Mouse (Mus musculus) adrenal gland, postnatal 25 days (tissue): ENCODE measurements around the gene Cd40. TPM values are rescaled to one million over a fixed set of nuclear protein-coding genes. Genes with fewer than 3 reads are reported as not detected.
A peak's percentile ranks its signal among the peaks of the same experiment; 100 is the strongest.

Source experiments
- DNase-seq: peaks from one replicate; pipeline ENCODE4 v3.0.0; 2021; ENCODE audit warnings: mixed read lengths
- long read RNA-seq: library from polyadenylated mRNA; stranded (forward); transcript quantifications from one replicate; pipeline ENCODE4 v2.0.0, GENCODE M21; 2021
- total RNA-seq: library from RNA; stranded (reverse); gene quantifications from 2 replicates; pipeline ENCODE4 v1.2.3, GENCODE M21; 2021

The Cd40 gene
- 2.1 and 3.9 TPM in 2 replicates for total RNA-seq
- long read RNA-seq, partial matches to known transcripts, result 0 of 1 reads
- long read RNA-seq, other reads (novel, unspliced or antisense), result 0 of 1 reads

DNA sequence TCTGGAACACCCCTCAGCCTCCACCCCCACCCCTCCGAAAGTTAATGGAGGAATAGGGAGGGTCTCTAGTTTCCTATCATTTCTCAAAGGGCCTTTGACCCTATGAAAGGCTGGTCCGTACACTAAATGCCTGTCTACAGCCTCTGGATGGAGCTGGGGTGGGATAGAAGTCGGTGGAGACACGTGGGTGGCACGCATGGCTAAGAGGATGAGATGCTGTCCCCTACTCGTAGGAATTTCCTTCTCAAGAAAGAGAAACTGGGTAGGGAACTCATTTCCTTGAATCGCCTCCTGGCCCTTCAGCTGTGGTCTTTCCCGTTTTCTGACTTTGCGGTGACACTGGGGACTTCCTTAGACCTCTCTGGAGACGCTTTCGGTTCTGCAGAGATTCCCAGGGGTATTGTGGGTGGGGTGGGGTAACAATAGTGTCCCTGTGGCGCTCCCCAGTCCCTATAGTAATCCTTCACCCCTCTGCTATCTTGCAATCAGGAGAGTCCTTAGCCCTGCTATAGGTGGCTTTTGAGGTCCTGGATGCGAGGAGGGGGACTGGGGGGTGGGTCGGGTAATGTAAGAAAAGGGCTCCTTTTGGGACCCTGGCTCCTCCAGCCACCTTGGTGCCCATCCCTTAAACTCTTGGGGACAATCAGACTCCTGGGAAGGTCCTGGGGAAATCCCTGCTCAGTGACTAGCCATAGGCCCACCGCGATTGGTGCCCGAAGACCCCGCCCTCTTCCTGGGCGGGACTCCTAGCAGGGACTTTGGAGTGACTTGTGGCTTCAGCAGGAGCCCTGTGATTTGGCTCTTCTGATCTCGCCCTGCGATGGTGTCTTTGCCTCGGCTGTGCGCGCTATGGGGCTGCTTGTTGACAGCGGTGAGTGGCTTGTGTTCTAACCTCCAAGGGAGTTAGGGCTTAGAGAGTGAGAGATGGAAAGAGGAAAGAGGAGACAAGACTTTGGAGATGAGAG lies at the start of gene Cd40:
Cd40 (plus strand) TSS at position 740 of the 965 bp plus-strand sequence.
- peak; percentile 68 for DNase-seq

DNA sequence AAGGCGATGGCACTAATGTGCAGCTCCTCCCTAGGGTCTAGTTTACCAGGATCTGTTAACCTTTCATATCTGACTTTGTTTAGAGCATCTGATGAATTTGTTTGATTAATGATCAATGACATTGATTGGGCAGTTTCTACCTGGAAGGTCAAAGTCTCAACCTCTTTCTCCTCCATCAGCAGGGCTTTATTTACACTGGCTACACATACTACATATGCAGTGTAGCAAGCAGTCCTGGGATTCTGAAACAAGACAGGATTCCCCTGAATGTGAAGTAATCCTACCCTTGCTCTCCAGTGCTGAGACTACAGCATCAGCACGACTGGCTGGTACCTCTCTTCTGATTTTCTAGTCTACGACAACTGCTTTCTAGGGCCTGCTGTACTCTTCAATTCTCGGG lies 48.6 kb upstream of the Cd40 start:
- no peak for DNase-seq

DNA sequence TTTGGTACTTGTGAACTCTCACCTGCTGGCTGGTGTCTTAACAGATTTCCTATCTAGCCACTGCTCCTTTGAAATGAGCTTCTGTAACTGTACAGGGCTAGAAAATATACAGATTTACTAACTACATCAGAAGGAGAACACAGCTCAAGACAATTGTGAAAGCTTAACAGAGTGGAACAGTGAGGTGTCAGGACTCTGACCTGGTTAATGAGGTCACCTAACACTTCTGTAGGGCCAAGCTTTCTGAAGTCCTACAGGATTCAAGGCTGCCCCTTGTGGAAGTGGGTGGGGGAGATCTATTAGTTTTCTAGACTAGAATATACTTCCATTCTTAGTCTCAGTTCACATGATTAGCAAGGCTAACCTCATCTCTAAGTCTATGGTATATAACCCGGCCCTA lies 47.4 kb upstream of the Cd40 start:
- no peak for DNase-seq

DNA sequence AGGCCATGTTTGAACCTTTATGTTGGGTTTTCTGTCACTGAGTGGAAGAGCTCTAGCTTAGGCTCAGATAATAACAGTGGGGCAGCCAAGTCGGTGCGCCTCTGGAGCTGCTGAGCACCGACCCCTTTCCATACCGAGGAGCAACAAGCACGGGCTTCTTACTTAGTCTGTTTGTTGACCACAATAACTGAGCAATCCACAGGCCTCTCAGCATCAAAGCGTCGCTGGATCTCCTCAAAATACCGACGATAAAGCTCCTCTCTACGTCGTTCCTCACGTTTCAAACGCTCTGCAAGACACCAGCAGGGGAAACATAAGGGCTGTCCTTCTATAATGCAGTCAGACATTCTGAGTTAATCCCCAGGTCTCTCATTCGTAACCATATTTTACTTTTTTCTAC lies 46.3 kb upstream of the Cd40 start:
- DNase-seq, result no peak

DNA sequence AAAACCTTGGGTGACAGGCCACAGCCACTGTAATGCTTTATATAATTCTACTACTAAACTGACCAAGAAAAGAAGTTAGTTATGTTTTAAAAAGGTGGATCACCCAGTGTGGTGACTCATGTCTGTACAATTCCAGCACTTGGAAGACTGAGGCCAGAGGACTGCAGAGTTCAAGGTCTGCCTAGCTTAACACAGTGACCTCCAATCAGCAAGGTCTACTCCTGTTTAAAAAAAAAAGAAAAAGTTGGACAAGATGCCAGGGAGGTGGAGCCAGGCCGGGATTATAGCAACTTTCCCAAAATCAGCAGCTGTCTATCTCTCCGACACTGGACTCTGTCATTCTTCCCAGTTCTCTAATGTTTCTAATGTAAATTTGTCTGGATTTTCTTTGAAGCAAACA lies 45.8 kb upstream of the Cd40 start:
- no peak for DNase-seq

DNA sequence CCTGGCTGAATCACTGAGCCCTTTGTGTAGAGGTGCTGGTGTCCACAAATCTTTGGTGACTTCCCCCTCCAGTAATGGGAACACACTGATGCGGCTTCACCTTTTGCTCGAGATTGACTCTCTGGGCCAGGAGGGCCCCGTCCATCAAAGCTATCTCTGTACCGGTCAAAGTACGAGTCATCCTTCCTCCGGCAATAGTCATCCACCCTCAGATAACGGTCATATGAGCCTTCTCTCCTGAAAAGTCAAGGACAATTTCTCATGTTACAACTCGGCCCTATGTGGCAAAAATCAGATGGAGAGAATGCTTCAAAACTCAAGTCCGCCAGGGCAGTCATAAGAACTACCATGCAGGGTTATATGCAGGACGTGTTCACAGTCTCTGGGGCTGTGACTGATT lies 45.1 kb upstream of the Cd40 start:
- DNase-seq, result peak; percentile 30

DNA sequence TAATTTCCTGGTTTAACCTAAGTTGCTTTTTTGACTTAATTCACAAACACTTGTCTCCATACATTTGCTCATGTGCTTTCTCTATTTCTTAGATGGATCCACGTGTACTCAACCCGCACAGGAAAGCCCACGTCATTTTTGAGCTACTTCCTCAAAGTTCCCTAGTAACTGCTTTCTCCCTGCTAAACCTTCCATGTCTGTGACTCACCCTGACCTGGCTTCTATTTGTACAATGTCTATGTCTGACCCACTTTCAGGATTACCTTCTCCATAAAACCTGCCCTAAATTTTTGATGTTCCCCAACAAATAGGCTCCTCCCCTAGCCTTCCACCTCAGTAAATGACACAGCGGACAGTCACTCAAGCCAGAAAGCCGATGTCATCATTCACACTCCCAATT lies 40.5 kb upstream of the Cd40 start:
- no peak for DNase-seq

DNA sequence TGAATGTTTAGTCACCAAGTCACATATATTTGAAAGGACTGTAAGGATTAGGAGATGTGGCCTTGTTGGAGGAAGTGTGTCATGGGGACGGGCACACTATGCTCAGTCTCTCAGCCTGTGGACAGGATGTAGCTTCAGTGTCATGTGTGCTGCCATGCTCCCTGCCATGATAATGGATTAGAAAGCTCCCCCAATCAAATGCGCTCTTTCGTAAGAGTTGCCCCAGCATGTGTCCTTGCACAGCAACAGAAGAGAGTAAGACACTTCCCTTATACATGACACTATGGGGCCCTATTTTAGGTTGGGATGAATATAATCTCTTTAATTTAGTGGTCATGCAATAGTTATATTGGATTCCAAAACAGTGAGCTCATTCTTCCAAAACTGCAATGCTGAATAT lies 34.9 kb upstream of the Cd40 start:
- no peak for DNase-seq

DNA sequence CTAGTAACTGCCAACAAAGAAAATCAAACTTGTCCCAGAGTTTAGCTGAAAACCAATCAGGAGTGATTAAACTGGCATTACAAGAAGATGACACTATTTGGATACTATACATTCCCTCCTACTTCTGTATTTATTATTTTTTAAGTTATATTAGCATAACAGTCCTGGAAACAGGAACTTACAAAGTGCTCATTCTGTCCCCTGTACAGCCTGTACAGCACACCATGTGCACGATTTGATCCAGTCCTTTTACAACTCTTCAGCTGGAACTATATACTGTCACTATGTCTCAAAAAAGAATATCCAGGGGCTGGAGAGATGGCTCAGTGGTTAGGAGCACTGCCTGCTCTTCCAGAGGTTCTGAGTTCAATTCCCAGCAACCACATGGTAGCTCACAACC lies 28.3 kb upstream of the Cd40 start:
- DNase-seq, result no peak

DNA sequence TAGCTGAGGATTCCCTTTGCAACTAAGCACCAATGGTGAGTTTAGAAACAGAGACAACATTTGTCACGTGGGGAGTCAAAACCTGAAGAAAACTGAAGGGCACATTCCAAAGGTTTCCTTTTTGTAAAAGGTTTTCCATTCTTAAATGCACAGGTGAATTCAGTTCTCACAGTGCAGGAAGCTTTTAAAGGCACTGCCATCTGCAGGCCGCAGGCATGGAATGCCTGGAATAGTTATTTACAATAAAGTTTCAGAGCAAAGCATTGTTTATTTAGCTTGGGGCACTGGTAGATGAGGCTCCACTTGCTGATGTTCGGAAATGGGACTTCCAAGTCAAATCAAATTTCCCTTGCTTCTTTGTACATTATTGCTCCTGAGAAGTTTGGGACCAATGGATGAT lies 22.9 kb upstream of the Cd40 start:
- no peak for DNase-seq

DNA sequence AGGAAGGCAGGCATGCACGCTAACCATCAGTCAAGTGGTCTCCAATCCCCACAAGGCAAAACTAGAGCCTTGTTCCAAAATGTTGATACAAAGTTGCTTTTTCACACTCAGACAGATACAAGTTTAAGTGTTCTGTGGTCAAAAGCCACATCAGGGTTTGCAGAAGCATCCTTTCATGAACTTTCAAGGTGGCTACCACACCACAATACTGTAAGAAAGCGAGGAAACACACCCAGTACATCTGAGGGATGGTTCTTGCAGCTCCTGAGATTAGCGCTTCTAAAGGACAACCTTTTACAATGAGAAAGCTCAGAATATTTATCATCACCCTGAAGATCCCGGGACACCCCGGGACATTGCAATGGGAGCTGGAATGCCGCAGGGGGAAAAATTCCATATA lies 22.1 kb upstream of the Cd40 start:
- no peak for DNase-seq

DNA sequence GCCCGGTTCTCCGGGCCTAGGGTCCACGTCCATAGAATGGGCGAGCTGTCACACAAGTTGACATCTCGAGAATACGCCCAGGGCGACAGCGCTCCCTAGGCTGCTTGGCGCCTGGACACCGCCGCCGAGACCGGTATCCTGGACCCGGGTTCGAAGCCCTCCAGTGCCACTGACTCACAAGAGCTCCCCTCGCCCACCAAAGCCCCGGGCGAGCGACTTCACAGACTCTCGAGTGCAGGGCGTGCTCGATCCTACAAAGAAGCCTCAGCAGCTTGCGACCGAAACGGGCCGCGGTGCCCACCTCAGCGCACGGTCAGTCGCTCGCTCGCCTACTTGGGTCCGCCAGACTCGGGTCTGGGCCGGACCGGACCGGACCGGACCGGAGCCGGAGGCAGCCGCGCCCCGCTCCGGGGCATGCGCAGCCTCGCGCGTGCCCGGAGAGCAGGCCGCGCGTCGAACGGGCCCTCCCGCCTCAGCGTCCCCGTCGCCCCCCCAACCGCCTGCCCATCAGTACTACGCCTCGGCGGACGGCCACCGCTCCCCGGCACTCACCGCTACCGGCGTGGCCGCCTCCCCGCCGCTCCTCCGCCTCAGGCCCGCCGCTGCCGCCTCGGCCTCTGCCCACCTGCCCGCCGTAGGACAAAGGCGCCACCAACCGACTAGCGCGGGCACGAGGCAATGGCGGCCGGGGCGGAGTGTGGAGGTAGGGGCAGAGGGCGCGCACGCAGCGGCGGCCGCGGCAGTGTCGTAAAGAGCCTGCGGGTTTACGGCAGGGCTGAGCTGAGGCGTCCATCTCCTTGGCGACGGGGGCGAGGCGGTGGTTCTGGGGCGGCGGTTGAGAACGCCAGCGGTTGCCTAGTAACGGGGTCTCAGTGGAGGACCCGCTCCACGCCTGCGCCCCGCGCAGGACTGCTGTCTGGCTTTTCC lies 21.0 kb upstream of the Cd40 start, which contains the start of gene Ncoa5:
Ncoa5 (minus strand) TSS at position 737 of the 927 bp plus-strand sequence.
- peak; percentile 98 for DNase-seq

DNA sequence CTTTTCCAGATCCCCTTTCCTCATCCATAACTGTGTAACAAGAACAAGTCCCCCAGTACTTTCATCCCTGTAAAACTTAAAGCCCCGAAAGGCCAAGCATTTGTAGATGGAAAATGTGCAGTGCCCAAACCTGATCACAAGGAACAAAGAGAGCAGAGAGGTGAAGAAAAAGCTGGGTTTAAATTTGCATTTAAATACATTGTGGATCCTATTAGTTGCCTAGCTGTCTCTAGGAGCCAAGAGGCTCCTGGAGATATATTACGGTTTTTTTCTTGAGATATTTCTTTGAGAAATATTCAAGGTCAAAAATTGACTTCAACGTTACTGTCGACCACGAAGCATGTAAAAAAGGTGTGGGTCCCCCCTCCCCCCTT lies 20.4 kb upstream of the Cd40 start:
- no peak for DNase-seq

DNA sequence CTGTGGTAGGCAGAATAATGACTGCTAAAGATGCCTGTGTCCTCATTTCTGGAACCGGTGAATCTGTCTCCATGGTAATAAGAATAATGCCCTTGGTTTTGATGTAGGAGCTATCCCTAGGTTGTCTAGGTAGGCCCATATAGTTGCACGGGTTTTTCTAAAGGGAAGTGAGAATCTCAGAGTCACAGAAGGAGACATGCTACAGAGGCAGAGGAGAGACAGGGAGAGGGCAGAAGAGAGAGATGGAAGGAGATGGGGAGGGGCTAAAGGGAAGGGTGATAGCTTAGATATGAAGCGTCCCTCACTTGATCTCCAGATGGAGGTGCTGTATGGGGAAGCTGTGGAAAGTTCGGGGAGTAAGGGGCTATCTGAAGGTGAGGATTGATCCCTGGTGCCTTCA lies 18.0 kb upstream of the Cd40 start:
- DNase-seq, result no peak

DNA sequence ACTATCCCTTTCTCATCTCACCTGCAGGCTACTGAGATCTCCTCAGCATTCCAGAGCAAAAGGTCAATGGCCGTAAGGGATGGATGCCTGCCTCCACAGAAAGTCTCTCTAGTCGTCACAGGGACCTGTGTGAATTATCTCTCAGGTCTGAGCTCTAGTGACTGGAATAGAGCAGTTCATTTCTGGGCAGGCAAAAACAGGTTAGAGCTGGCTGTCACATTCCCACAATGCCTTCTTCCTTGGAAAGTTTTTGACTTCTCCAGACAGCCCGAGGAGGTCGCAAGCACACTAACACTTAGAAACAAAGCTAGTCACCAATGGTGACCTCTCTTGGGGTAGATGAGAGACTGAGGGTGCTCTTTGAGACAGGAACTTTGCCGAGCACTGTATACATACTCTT lies 13.3 kb upstream of the Cd40 start:
- DNase-seq, result no peak

DNA sequence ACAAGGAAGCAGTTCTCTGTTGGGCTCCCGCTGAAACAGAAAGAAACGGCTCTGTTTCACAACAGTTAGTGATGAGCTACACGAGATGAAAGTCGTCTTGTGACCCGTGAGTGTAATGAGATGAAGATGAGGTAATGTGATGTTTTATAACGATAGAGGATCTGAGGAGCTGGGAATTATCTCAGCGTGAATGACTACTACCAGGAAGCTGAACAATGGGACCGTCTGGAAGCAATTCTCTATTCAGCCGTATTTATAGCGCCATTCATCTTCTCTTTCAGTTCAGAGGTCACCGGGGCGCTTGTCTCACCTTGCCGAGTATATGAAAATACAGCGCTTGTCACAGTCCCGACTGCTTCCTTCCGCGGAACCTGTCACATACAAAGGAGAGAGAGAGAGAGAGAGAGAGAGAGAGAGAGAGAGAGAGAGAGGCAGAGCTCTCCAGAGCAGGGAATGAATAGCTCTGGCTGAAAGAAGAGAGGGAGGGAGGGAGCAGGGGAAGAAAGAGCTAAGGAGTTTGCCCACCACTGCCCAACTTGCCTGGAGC lies 12.3 kb upstream of the Cd40 start:
- DNase-seq, result no peak

DNA sequence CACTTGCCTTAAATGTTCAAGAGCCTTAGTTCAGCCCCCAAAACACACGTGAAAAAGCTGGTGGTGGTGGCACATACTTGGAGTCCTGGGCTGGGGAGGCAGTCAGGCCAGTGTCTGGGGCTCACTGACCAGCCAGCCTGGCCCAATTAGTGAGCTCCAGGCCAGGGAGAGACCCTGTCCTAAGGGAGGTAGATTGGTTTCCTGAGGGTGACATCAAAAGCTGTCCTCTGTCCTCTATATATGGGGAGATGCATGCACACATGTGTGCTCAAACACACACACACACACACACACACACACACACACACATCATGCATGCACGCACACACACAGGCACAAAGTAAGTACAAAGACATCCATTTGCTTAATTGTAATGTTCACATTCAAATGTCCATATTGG lies 11.7 kb upstream of the Cd40 start:
- DNase-seq, result no peak

DNA sequence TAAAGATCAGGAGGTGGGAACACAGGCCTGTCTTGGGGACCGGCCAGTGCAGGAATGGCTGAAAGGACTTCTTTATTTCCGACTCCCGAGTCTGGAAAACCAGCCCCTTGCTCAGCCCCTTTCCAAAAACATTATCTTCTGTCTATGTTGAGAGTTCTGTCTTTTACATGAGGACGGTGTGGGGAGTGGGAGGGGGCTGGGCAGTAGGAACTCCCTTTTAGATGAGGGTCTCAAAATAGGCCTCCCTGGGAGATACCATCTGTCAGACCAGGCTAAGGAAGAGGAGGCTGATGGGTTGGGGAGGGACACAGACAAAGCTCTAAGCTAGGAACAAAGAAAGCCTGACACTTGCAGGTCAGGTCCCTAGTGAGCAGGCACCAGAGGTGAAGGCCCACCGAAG lies 6.4 kb upstream of the Cd40 start:
- no peak for DNase-seq

DNA sequence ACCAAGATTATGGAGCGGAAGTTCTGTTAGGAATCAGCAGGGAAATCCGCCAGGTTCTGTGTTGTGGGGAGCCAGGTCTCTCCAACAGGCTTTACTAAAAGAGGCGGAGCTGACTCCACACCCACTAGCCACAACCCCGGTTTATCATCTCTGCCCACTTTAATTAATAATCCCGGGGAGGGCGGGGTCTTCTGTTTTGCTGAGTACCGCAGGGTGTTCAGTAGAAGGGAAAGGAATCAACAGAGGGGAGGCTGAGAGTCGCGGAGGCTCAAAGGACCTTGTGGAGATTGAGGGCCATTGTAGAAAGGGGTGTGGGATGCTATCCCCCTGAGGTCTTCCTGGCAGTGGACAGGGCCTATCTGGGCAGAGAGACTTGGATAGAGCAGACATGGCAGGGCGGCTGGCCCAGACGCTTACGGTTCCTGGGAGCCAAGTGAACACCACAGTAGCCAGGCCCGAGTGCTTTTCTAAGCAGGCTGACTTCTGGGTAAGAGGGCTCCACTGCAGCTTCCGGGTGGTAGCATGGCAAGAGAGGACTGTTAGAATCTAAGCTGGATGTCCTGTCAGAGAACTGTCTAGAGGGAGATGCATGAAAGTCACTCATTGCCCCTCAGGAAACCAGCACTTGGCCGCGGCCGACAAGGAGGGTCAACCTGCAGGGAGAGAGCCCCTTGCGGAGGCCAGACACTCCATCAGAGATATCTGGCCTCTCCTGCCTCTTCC lies 4.4 kb upstream of the Cd40 start:
- no peak for DNase-seq

DNA sequence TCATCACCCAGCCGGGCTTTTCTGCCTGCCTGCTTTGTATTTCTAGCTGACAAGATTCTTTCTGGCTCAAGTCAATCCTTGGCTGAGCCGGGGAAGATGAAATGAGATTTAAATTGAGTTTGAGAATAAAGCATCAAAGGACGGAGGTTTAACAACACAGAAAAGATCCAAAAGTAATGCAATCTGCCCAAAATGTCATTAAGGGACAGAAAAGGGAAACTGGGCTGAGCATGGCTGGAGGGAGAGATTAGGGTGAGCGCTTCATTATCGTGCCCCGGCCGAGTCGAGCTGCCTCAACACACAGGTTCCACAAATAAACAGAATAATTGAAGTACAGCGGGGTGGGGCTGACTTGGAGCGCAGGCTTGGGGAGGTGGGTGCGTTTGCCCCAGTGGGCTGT lies 3.9 kb upstream of the Cd40 start:
- DNase-seq, result no peak

DNA sequence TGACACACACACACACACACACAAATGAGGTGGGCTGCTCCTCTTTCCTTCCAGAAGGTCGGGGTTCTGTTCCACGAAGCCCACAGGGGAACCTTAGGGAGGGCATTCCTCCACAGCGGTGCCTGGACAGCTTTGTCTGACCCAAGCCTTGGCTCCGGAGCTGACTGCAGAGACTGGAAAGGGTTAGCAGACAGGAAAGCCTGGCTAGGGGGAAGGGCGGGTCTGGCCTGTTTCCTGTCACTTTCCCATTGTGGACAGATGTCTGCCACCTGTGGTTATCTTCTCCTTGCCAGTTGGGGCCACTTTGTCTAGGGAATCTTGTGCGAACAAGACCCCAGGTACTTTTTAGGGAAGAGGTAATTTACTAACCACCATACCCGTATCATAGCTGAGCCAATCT lies 478 bp downstream of the Cd40 start:
- no peak for DNase-seq
